Mouse (Mus musculus): ENCODE results near the gene Nt5dc1.

Nt5dc1 gene

GRCm38 (mm10) chr10:34246106-34246505, 172.2 kb downstream of the Nt5dc1 start:
- no peak overlapping the region for H3K4me3 ChIP-seq (replicated peaks; ENCODE audit: low read length)
- peaks cover 37% of the 10 kb centered on the region for H3K4me1 ChIP-seq (replicated peaks; ENCODE audit: low read depth, low read length)
- H3K9me3 ChIP-seq (ENCODE audit: low read length) = no peaks in the 10 kb centered on the region
- no peaks in the 10 kb centered on the region for H3K27me3 ChIP-seq (ENCODE audit: insufficient read depth, low read length)
- no peaks in the 10 kb centered on the region for H3K36me3 ChIP-seq (ENCODE audit: insufficient read depth, low read length)
- TF ChIP-seq NANOG (IDR thresholded peaks at IDR 0.05; ENCODE audit: borderline replicate concordance, low read length) (no peak), CTCF (conservative IDR thresholded peaks at IDR 0.05; ENCODE audit: low read length) (no peak)

- Histone ChIP-seq H3K27me3 (ENCODE audit: insufficient read depth, low read length) (no peaks in the 10 kb centered on the region), H3K4me1 (replicated peaks; ENCODE audit: low read depth, low read length) (peaks cover 42% of the 10 kb centered on the region), H3K36me3 (ENCODE audit: insufficient read depth, low read length) (no peaks in the 10 kb centered on the region), H3K4me3 (replicated peaks; ENCODE audit: low read length) (no peak overlapping the region), H3K9me3 (ENCODE audit: low read length) (no peaks in the 10 kb centered on the region)
- TF ChIP-seq POU5F1 (IDR thresholded peaks at IDR 0.05; ENCODE audit: borderline replicate concordance, low read length) (no peak), NANOG (IDR thresholded peaks at IDR 0.05; ENCODE audit: borderline replicate concordance, low read length) (no peak), CTCF (conservative IDR thresholded peaks at IDR 0.05; ENCODE audit: low read length) (no peak)
Measured at GRCm38 (mm10) chr10:34244745-34245144, 173.6 kb downstream of the Nt5dc1 start.

- Histone ChIP-seq H3K9me3 (ENCODE audit: low read length) (no peaks in the 10 kb centered on the region), H3K4me3 (replicated peaks; ENCODE audit: low read length) (peak overlapping the region; percentile 72), H3K4me1 (replicated peaks; ENCODE audit: low read depth, low read length) (peaks cover 64% of the 10 kb centered on the region), H3K36me3 (ENCODE audit: insufficient read depth, low read length) (no peaks in the 10 kb centered on the region), H3K27me3 (ENCODE audit: insufficient read depth, low read length) (no peaks in the 10 kb centered on the region)
- TF ChIP-seq NANOG (IDR thresholded peaks at IDR 0.05; ENCODE audit: borderline replicate concordance, low read length) = no peak
- no peak for TF ChIP-seq POU5F1 (IDR thresholded peaks at IDR 0.05; ENCODE audit: borderline replicate concordance, low read length)
- no peak for TF ChIP-seq CTCF (conservative IDR thresholded peaks at IDR 0.05; ENCODE audit: low read length)
Measured at GRCm38 (mm10) chr10:34238536-34238935, 179.8 kb downstream of the Nt5dc1 start.
